Mouse (Mus musculus) monocyte, adult 2 months (primary cell): Measurements from ENCODE around the gene Erp27.
"Not testable (repeated sequence)": the region's sequence is repeated elsewhere in the genome, so short reads cannot be mapped to it uniquely, and the experiment has no call there.

Experiments used
- DNase-seq, 2 experiments: peaks; one replicate each; pipeline ENCODE4 v3.0.0; 2022; ENCODE audit warnings: low spot score in 2 of 2, low read depth in 1 of 2

Gene Erp27

DNA sequence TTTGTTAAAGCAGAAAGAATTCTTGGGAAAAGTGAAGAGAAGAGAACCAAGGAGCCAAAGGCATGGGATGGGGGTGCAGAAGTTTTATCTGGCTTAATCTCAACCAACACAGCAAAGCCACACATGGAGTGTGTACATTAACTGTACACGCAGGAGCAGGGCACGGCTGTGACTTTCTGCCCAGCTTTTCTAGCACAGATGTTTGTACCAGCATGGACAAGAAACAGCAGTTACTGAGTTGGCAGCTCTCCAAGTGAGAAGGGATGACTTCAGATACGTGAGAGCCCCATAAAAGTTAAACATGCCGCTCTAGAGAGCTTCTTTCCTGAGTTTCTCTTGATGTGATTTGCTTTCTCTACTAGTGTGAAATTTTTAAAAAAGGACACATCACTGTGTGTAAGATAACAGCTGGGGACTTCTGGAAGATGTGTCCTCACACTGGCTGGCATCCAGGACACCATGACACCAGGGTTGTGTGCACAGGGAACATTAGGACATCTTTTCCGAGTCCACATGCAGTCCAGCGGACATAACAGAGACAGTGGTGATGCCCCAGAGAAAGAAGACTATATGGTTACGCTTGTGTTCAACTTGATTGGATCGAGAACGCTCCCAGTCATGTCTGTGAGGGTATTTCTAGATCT is 11.6 kb downstream of the Erp27 start:
- DNase-seq: no peak

- DNase-seq: no peak
These were observed 15.1 kb downstream of the Erp27 start for GRCm38 (mm10) chr6:136906937-136907293.

DNA sequence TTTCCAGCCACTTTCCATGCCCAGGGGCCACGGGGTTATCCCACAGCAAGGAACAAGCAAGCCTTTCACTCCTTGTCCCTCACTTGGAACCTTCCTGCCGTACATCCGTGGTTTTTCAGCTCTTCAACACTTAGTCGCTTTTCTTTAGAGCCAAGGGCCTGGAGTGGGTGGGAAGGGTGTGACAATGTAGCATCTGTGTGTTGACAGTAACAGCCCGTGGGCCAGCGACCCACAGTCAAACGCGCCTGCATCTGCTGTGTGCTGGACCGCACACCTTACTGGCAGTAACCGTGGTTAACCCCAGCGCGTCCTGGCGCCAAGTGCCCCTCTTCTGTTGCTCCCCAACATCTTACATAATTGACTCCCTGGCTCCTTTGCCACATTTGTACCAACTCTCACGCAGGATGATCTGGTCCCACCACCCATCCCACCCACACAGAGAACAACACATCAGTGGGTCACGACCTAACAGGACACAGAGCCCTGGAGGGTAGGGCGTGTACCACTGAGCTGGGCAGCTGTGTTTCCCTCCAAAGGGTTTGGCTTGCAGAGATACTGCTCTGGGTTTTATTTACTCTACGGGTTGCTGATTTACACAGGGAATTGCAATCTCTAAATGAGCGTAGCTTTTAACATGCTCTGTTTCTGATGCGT is 15.6 kb downstream of the Erp27 start:
- DNase-seq: no peak

- no peak for DNase-seq
These were observed 18.0 kb downstream of the Erp27 start for GRCm38 (mm10) chr6:136903885-136904470.

DNA sequence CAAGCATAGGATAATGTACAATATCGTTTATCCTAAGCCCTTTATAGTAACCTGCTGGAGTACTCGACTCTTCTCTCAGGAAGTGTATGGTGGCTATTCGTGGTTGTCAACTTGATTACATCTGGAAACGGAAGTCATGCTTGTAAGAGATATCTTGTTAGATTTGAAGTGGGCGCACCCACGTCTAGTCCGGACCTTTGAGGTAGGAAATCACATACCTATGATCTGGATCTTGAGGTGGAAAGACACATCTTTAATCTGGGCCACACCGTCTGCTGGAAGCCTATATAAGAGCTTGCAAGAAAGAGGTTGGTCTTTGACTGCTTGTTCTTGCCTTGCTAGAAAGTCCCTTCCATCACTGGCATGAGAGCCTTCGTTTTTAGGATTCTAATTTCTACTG is 19.5 kb downstream of the Erp27 start:
- no peak for DNase-seq

DNA sequence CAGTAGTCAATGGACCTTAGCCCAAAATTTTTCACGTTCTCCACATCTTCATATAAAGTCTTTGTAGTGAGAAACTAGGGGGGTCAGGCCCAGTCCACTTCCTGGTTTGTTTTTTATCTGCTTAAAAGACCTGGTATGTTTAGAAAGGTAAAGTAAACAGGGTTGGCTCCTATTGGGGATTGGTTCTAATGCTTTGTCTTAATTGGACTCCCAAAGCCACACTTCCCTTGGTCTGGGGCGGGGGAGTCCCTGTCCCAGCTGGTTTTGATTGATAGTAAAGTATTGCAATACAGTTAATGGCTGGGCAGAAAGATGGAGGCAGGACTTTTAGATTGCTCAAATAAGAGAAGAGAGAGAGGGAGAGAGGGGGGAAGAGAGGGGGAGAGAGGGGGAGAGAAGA is 21.0 kb downstream of the Erp27 start:
- no peak for DNase-seq

DNA sequence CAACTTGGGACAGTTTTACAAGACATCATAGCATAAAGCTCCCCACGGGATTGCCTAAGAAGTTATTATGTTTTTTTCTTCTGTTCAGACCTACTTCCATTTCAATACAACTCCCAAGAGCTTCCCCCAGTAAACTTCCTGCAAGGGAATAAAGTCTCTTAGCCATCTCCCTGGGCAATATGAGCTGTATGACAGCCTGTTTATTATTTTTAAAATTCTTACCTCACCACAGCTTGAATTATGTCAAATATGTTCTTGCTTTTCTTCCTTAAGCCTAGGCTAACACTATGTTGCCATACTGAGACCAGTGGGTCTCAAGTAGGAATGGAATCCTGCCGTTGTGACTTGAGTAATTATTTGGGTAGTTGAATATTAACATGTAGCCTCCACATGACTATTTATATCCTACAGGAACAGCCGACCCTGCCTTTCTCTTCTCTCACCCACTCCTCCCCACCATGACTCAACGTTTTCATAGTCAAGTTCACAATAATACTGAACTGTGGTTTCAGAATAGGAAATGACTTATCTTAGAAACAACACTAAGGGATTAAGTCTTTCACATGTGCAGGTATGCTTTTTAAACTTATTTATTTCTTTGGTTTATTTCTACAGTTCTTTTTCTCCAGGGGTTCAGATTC is 21.5 kb downstream of the Erp27 start:
- DNase-seq: no peak

- no peak for DNase-seq
These were observed 23.0 kb downstream of the Erp27 start for GRCm38 (mm10) chr6:136898954-136899353.

GRCm38 (mm10) chr6:136898222-136898621 is 23.8 kb downstream of the Erp27 start:
- no peak for DNase-seq

GRCm38 (mm10) chr6:136897789-136898188 is 24.2 kb downstream of the Erp27 start:
- no peak for DNase-seq

DNA sequence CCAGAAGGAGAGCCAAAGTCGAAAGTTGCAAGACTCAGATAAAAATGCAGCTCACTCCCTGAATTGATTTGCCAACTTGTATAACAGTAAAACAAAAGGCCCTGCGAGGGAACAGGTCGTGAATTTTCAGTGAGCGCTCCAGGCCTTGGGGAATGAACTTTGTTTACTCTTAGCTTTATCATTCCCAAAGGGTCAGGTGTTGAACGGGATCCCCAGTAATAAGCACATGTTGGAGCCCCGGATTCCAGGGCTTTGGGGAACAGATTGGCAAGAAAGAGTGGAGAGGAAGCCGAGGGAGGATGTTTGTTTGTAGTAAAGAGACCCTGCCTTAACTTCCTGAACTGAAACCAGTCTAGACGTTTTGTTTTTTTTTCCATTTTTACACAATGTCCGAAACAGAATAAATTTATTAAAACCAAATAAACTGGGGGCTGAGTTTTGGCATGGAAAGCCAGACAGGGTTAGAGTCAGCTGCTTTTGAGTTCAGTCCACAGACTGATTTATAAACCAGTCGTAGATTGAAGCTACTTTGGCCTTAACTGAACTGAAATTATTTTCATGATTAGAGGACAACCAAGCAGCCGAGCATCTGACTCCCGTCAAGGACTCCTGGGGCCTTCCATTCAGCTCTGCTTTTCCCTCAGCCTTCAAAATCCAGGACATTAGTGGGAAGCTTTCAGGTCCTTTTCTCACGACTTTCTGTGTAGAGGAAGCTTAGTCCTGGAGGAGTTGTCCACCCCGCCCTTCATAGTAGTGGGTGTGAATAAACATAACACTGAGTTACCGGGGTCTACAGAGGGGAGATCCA is 27.2 kb downstream of the Erp27 start:
- DNase-seq: no peak

DNA sequence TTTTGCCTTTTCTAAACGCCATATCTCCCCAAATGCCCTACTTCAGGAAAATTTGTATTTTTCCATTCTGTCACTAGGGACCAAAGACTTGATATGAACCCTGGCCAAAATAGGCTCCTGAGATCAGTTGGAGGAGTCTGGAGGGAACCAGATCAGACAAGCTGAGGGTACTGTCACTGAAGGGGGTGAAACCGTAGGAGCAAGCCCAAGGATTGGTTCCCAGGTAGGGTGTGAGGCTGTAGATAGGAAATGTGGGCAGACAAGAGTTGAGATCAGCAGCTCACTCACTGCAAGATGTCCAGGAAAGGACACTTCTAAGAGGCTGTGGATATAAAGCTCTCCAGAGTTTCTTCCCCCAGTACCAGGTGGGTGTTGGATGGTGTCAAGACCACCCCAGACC is 30.0 kb downstream of the Erp27 start:
- DNase-seq: no peak

GRCm38 (mm10) chr6:136889554-136889953 is 32.4 kb downstream of the Erp27 start:
- DNase-seq: no peak

DNA sequence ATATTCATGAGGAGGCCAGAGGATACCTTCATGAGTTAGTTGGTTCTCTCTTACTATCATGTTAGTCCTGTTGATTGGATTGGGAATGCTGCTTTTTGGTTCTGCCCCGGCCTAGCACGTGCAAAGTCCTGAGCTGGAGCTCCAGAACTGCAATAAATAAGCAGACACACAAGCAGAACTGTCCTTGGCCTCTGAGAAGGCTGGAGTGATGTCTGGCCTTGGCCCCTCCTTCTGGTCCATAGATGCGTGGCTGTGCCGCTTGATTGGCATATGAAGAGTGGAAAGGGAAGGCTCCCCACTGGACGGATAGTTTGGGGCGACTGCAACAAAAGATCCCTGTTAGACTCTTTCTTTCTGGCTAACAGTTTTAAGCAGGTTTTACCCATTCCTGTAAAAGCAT is 32.9 kb downstream of the Erp27 start:
- DNase-seq: no peak

DNA sequence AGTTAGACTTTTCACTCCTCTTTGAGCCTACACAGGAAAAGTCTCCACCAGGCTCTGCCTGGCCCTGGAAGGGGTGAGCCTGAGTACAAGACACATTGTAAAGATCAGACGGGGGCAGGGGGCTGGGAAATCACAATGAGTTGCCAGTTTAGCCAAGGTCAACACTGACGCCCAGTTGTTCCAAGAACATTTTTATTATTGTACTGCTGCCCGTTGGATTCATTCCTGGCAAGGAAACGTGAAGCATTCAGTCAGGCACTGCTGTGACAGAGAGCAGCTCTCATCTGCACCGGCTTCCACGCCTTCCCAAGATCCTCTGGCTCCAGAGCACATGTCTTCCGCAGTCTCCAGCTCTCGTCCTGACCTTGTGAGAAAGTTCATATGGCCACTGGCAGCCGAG is 34.1 kb downstream of the Erp27 start:
- DNase-seq: no peak

- DNase-seq: not testable (repeated sequence)
These were observed 37.2 kb downstream of the Erp27 start for GRCm38 (mm10) chr6:136884766-136885165.

DNA sequence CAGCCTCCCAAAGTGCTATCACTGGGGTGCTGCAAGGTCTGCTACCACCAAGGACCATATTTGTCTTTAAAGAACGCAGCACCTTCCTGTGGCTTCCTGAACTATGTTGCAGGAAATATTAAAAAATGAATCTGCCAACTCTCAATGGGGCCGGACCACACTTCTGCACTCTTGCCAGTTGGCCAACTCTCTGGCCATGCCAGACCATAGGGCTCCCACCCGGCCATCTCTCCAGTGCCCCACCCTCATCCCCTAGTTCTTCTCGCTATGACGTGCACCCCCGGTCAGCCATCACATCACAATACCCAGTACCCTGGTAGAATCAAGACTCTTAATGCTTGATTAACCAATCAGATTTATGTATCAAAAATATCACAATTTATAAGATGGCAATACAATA is 38.0 kb downstream of the Erp27 start:
- DNase-seq: no peak

GRCm38 (mm10) chr6:136883431-136883915 is 38.5 kb downstream of the Erp27 start:
- DNase-seq: no peak

- DNase-seq: no peak
These were observed 40.3 kb downstream of the Erp27 start for GRCm38 (mm10) chr6:136881678-136882077.

DNA sequence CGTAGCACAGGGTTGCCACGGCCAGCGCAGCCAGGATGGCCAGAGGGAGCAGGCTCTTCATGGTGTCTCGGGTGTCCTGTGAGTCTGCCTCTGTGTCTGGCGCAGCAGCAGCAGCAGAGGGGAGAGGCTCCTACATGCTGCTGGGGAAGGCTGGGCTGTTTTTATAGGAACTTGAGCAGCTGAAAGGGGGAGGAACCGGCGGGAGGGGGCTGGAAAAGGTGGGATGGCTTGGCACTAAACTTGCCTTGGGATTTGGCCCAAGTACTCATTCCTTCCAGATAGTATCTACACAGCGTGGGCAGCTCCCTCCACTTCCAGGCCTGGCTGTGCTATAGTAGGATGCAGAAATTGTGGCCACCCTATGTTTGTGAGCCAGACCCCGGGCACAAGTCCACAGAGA is 46.3 kb downstream of the Erp27 start, which contains the start of gene Mgp:
TSS of gene Mgp (minus strand) at position 154 of the 400 bp plus-strand sequence.
- DNase-seq: no peak

DNA sequence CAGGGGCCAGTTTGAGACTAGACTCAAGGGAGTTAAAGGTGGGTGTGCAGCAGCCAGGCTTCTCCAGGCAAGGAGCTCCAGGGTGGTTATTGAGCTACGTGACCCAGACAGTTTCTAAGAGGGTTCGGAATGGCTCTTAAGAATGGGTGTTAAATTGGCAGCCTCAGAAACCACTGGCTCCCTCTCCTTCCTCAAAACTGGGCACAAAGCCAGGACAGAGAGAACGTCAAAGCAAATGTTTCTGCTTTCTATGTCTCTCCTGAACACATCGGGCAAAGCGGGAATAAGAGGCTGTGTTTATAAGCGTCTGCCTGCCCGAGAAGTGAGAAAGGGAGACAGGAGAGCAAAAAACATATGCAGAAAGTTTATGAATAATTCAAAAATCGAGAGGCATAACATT is 47.4 kb downstream of the Erp27 start:
- DNase-seq: no peak
